Mouse (Mus musculus): Measurements from ENCODE around the gene H2-Eb1. TPM values are rescaled to one million over a fixed set of nuclear protein-coding genes. Genes with fewer than 3 reads are reported as not detected.

The H2-Eb1 gene
- 0.83 TPM for polyA plus RNA-seq (2014; fragmentation: Illumina TruSeq; extraction: RNeasy Lipid Tissue Mini Kit (QIAGEN cat#74804); ENCODE audit: low read depth, low replicate concordance)

DNA sequence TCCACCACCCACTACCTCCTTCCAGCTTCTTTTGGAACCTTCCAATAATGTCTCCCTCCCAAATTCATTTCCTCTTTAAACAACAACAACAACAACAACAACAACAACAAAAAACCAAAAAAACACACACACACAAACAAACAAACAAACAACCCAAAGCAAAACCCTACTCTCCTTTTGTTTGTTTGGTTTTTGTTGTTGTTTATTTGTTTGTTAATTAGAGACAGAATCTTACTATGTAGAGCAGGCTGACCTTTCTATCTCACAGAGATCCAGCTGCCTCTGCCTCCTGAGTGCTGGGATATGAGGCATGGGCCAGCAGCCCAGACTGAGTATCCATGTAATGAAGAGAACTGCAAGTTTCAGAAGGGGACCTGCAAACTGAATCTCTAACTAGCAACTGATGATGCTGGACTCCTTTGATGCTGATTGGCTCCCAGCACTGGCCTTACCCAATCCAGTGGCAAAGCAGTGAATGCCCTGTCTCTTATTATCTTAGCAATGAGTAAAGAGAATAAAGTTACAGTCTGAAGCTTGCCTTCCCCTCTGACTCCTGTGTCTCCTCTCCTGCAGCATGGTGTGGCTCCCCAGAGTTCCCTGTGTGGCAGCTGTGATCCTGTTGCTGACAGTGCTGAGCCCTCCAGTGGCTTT lies at the start of gene H2-Eb1:
Gene H2-Eb1 (plus strand): TSS at position 488 of the 651 bp plus-strand sequence.

GRCm38 (mm10) chr17:34257594-34258375 lies 47.9 kb upstream of the H2-Eb1 start, which contains the start of gene H2-Ab1:
Gene H2-Ab1, plus strand, starts transcription at chr17:34257689.

DNA sequence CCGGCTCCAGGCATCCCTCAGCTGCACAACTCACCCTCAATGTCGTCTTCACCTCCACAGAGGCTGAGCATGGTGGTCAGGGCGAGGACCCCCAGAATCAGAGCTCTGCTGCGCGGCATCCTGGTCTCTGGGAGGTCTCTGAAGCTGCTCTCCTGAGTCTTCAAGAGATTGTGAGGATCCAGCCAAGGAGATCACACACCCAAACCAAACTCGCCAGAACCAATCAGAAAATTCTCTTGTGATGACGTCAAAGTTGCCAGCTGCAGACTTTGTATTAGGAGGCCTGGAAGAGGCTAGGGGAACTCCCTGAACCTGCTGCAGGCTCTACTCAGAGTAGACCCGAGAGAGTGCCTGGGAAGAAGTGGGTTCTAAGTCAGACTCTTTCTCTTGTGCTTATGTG lies 18.0 kb upstream of the H2-Eb1 start, which contains the start of gene H2-Aa:
Gene H2-Aa (minus strand): TSS at position 176 of the 400 bp plus-strand sequence.

DNA sequence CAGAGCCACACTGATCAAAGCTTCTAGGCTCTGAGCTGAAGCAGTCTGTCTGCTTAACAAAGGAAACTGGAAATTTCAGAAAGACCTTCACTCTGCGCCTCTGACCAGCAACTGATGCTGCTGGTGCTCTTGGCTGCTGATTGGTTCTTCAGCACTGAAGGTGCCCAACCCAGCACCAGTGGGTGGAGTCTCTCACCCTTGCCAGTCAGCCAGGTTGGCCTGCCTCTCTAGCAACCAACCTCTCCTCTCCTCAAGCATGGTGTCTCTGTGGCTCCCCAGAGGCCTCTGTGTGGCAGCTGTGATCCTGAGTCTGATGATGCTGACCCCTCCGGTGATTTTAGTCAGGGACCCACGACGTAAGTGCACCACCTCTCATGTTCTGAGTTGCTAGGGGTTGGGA lies 19.8 kb downstream of the H2-Eb1 start, which contains the start of gene H2-Eb2:
Gene H2-Eb2 (plus strand): TSS at position 230 of the 400 bp plus-strand sequence.

GRCm38 (mm10) chr17:34354539-34354938 lies 48.9 kb downstream of the H2-Eb1 start, which contains the start of gene Btnl2:
Gene Btnl2, plus strand, starts transcription at chr17:34354822.

Other genes with a start within 250 kb of the H2-Eb1 start
- gene H2-Oa, start 213.5 kb upstream of the H2-Eb1 start, polyA plus RNA-seq (2014; fragmentation: Illumina TruSeq; extraction: RNeasy Lipid Tissue Mini Kit (QIAGEN cat#74804); ENCODE audit: low read depth, low replicate concordance), result not detected
- gene H2-DMa, start 186.3 kb upstream of the H2-Eb1 start, polyA plus RNA-seq (2014; fragmentation: Illumina TruSeq; extraction: RNeasy Lipid Tissue Mini Kit (QIAGEN cat#74804); ENCODE audit: low read depth, low replicate concordance), result 1.9 TPM
- 414 TPM for gene Brd2, start 183.2 kb upstream of the H2-Eb1 start, polyA plus RNA-seq (2014; fragmentation: Illumina TruSeq; extraction: RNeasy Lipid Tissue Mini Kit (QIAGEN cat#74804); ENCODE audit: low read depth, low replicate concordance)
- not detected for gene H2-DMb2, start 162.6 kb upstream of the H2-Eb1 start, polyA plus RNA-seq (2014; fragmentation: Illumina TruSeq; extraction: RNeasy Lipid Tissue Mini Kit (QIAGEN cat#74804); ENCODE audit: low read depth, low replicate concordance)
- 4.0 TPM for gene H2-DMb1, start 152.8 kb upstream of the H2-Eb1 start, polyA plus RNA-seq (2014; fragmentation: Illumina TruSeq; extraction: RNeasy Lipid Tissue Mini Kit (QIAGEN cat#74804); ENCODE audit: low read depth, low replicate concordance)
- gene Tap1, start 118.3 kb upstream of the H2-Eb1 start, polyA plus RNA-seq (2014; fragmentation: Illumina TruSeq; extraction: RNeasy Lipid Tissue Mini Kit (QIAGEN cat#74804); ENCODE audit: low read depth, low replicate concordance), result 0.25 TPM
- gene Psmb9, start 118.1 kb upstream of the H2-Eb1 start, polyA plus RNA-seq (2014; fragmentation: Illumina TruSeq; extraction: RNeasy Lipid Tissue Mini Kit (QIAGEN cat#74804); ENCODE audit: low read depth, low replicate concordance), result 1.2 TPM
- gene Psmb8, start 108.1 kb upstream of the H2-Eb1 start, polyA plus RNA-seq (2014; fragmentation: Illumina TruSeq; extraction: RNeasy Lipid Tissue Mini Kit (QIAGEN cat#74804); ENCODE audit: low read depth, low replicate concordance), result 0.14 TPM
- gene Tap2, start 102.3 kb upstream of the H2-Eb1 start, polyA plus RNA-seq (2014; fragmentation: Illumina TruSeq; extraction: RNeasy Lipid Tissue Mini Kit (QIAGEN cat#74804); ENCODE audit: low read depth, low replicate concordance), result not detected
- gene H2-Ob, start 67.0 kb upstream of the H2-Eb1 start, polyA plus RNA-seq (2014; fragmentation: Illumina TruSeq; extraction: RNeasy Lipid Tissue Mini Kit (QIAGEN cat#74804); ENCODE audit: low read depth, low replicate concordance), result 0.11 TPM
- gene H2-Ab1, start 48.2 kb upstream of the H2-Eb1 start, polyA plus RNA-seq (2014; fragmentation: Illumina TruSeq; extraction: RNeasy Lipid Tissue Mini Kit (QIAGEN cat#74804); ENCODE audit: low read depth, low replicate concordance), result 5.3 TPM
- gene H2-Aa, start 18.0 kb upstream of the H2-Eb1 start, polyA plus RNA-seq (2014; fragmentation: Illumina TruSeq; extraction: RNeasy Lipid Tissue Mini Kit (QIAGEN cat#74804); ENCODE audit: low read depth, low replicate concordance), result 6.3 TPM
- not detected for gene H2-Eb2, start 19.8 kb downstream of the H2-Eb1 start, polyA plus RNA-seq (2014; fragmentation: Illumina TruSeq; extraction: RNeasy Lipid Tissue Mini Kit (QIAGEN cat#74804); ENCODE audit: low read depth, low replicate concordance)
- gene Btnl2, start 49.0 kb downstream of the H2-Eb1 start, polyA plus RNA-seq (2014; fragmentation: Illumina TruSeq; extraction: RNeasy Lipid Tissue Mini Kit (QIAGEN cat#74804); ENCODE audit: low read depth, low replicate concordance), result 0.15 TPM
- gene Btnl1, start 71.3 kb downstream of the H2-Eb1 start, polyA plus RNA-seq (2014; fragmentation: Illumina TruSeq; extraction: RNeasy Lipid Tissue Mini Kit (QIAGEN cat#74804); ENCODE audit: low read depth, low replicate concordance), result not detected
- gene BC051142, start 93.0 kb downstream of the H2-Eb1 start, polyA plus RNA-seq (2014; fragmentation: Illumina TruSeq; extraction: RNeasy Lipid Tissue Mini Kit (QIAGEN cat#74804); ENCODE audit: low read depth, low replicate concordance), result 1,880 TPM
- gene Btnl4, start 171.5 kb downstream of the H2-Eb1 start, polyA plus RNA-seq (2014; fragmentation: Illumina TruSeq; extraction: RNeasy Lipid Tissue Mini Kit (QIAGEN cat#74804); ENCODE audit: low read depth, low replicate concordance), result not detected
- gene Btnl6, start 211.5 kb downstream of the H2-Eb1 start, polyA plus RNA-seq (2014; fragmentation: Illumina TruSeq; extraction: RNeasy Lipid Tissue Mini Kit (QIAGEN cat#74804); ENCODE audit: low read depth, low replicate concordance), result not detected

Data from testis, adult 10 weeks (tissue).